Mouse (Mus musculus) liver, embryonic 15.5 days (tissue): ENCODE measurements around the gene Gal3st2. TPM values are rescaled to one million over a fixed set of nuclear protein-coding genes. Genes with fewer than 3 reads are reported as not detected.
"Not testable (repeated sequence)": the region's sequence is repeated elsewhere in the genome, so short reads cannot be mapped to it uniquely, and the experiment has no call there.

Source experiments
- ATAC-seq: fragments of 200-750 bp; cut with Nextera tagmentation; 2 replicates; pipeline ENCODE4 v1.8.0; 2017; ENCODE audit warnings: moderate number of reproducible peaks, mild to moderate bottlenecking, moderate library complexity; ENCODE audit not compliant: insufficient read depth
- H3K27ac ChIP-seq: fragments of 300-500 bp; sonication (generic); replicated peaks from 2 replicates; pipeline ENCODE4 v1.5.1; 2015; ENCODE audit warnings: mild to moderate bottlenecking, inconsistent platforms
- H3K27me3 ChIP-seq: fragments of 300-500 bp; sonication (generic); 2 replicates; pipeline ENCODE4 v1.6.1; 2015; ENCODE audit warnings: mild to moderate bottlenecking, inconsistent platforms
- H3K36me3 ChIP-seq: fragments of 300-500 bp; sonication (generic); replicated peaks from 2 replicates; pipeline ENCODE4 v1.6.1; 2015; ENCODE audit warnings: moderate library complexity, mild to moderate bottlenecking, inconsistent platforms
- H3K4me1 ChIP-seq: fragments of 300-500 bp; sonication (generic); replicated peaks from 2 replicates; pipeline ENCODE4 v1.6.1; 2015; ENCODE audit warnings: inconsistent platforms
- H3K4me2 ChIP-seq: fragments of 300-500 bp; sonication (generic); 2 replicates; pipeline ENCODE4 v1.6.1; 2015; ENCODE audit warnings: moderate library complexity, mild to moderate bottlenecking, inconsistent platforms
- H3K4me3 ChIP-seq: fragments of 300-500 bp; sonication (generic); replicated peaks from 2 replicates; pipeline ENCODE4 v1.5.1; 2015; ENCODE audit warnings: mild to moderate bottlenecking, inconsistent platforms
- H3K9ac ChIP-seq: fragments of 300-500 bp; sonication (generic); 2 replicates; pipeline ENCODE4 v1.6.1; 2015; ENCODE audit warnings: moderate library complexity, mild to moderate bottlenecking, inconsistent platforms
- H3K9me3 ChIP-seq: fragments of 300-500 bp; sonication (generic); replicated peaks from 2 replicates; pipeline ENCODE4 v1.6.1; 2016; ENCODE audit warnings: inconsistent platforms
- WGBS: fragments of 180-500 bp; shearing (Covaris S2); methylation state at CpG from one replicate; pipeline ENCODE4 v1.1.7; 2015; ENCODE audit warnings: mixed read lengths; ENCODE audit not compliant: insufficient replicate concordance; 5-methylcytosine and 5-hydroxymethylcytosine counted together
- polyA plus RNA-seq: library from polyadenylated mRNA; unstranded; fragments of >200 nt; fragmentation: Nextera tagmentation; extraction: Ambion mirVana; gene quantifications from 2 replicates; pipeline ENCODE4 v1.2.1, GENCODE M21; 2015

Gene Gal3st2
- polyA plus RNA-seq, 1 experiment from 2014 or later: not detected

- H3K4me3 ChIP-seq, H3K4me1 ChIP-seq, H3K9ac ChIP-seq, H3K4me2 ChIP-seq, H3K27me3 ChIP-seq, H3K27ac ChIP-seq, H3K9me3 ChIP-seq, ATAC-seq, H3K36me3 ChIP-seq: not testable (repeated sequence)
- WGBS: 69% methylated on average over 3 of the region's 3 CpGs
Measured at GRCm38 (mm10) chr1:93919321-93919720, 58.2 kb downstream of the Gal3st2 start.

GRCm38 (mm10) chr1:93922609-93923008 is 61.5 kb downstream of the Gal3st2 start:
- not testable (repeated sequence) for H3K9me3 ChIP-seq, H3K27ac ChIP-seq, H3K27me3 ChIP-seq, H3K36me3 ChIP-seq, ATAC-seq, H3K4me2 ChIP-seq, H3K4me3 ChIP-seq, H3K4me1 ChIP-seq, H3K9ac ChIP-seq
- 22% methylated on average over 3 of the region's 3 CpGs for WGBS

GRCm38 (mm10) chr1:93923098-93923497 is 62.0 kb downstream of the Gal3st2 start:
- H3K9me3 ChIP-seq, H3K27me3 ChIP-seq, H3K4me3 ChIP-seq, ATAC-seq, H3K9ac ChIP-seq, H3K36me3 ChIP-seq, H3K4me1 ChIP-seq, H3K4me2 ChIP-seq, H3K27ac ChIP-seq: not testable (repeated sequence)
- WGBS: 26% methylated on average over 2 of the region's 2 CpGs

Other genes starting within 250 kb of the Gal3st2 start
- 44.7 and 51.2 TPM in 2 replicates for gene Stk25, start 202.6 kb upstream of the Gal3st2 start, polyA plus RNA-seq
- 3.7 and 4.9 TPM in 2 replicates for gene Bok, start 175.6 kb upstream of the Gal3st2 start, polyA plus RNA-seq
- 57.2 and 59.9 TPM in 2 replicates for gene Atg4b, start 109.8 kb upstream of the Gal3st2 start, polyA plus RNA-seq
- 10.9 and 12.3 TPM in 2 replicates for gene Thap4, start 106.4 kb upstream of the Gal3st2 start, polyA plus RNA-seq
- 110 and 114 TPM in 2 replicates for gene Dtymk, start 59.4 kb upstream of the Gal3st2 start, polyA plus RNA-seq
- gene Ing5, start 57.3 kb upstream of the Gal3st2 start, polyA plus RNA-seq: 9.4 TPM in 2 replicates
- gene D2hgdh, start 36.4 kb upstream of the Gal3st2 start, polyA plus RNA-seq: 5.7 and 5.9 TPM in 2 replicates
- not detected in 2 replicates for gene Gal3st2b, start 57.0 kb downstream of the Gal3st2 start, polyA plus RNA-seq
- not detected in 2 replicates for gene Gal3st2c, start 129.2 kb downstream of the Gal3st2 start, polyA plus RNA-seq
- not detected in 2 replicates for gene Neu4, start 159.1 kb downstream of the Gal3st2 start, polyA plus RNA-seq
- 0.07 TPM in 1 of 2 replicates, not detected in the other for gene Pdcd1, start 191.2 kb downstream of the Gal3st2 start, polyA plus RNA-seq